Mouse (Mus musculus) right cerebral cortex, postnatal 14 days (tissue): ENCODE measurements at regions not wholly inside any gene's neighbourhood (a gene's known extent, or its start where the extent isn't known, plus 50 kb on each side); places are given as distances from the start of the nearest gene placed in this dataset.

ENCODE experiments used
- DNase-seq: peaks from one replicate; pipeline ENCODE4 v3.0.0; 2022

- DNase-seq, result no peak
Observed at GRCm38 (mm10) chr2:117827278-117827677, 284.4 kb upstream of the Thbs1 start.

- DNase-seq, result no peak
Observed at GRCm38 (mm10) chr2:117838387-117838786, 273.3 kb upstream of the Thbs1 start.

- DNase-seq, result no peak
Observed at GRCm38 (mm10) chr2:117840406-117840805, 271.3 kb upstream of the Thbs1 start.

GRCm38 (mm10) chr2:117842309-117842986 is 269.2 kb upstream of the Thbs1 start:
- DNase-seq, result no peak

- DNase-seq, result no peak
Observed at GRCm38 (mm10) chr2:117852442-117852841, 259.2 kb upstream of the Thbs1 start.

GRCm38 (mm10) chr2:117862301-117862700 is 249.4 kb upstream of the Thbs1 start:
- DNase-seq, result no peak

- no peak for DNase-seq
Observed at GRCm38 (mm10) chr2:117865119-117865518, 246.6 kb upstream of the Thbs1 start.

GRCm38 (mm10) chr2:117866946-117867345 is 244.7 kb upstream of the Thbs1 start:
- DNase-seq, result no peak

GRCm38 (mm10) chr2:117867409-117867808 is 244.3 kb upstream of the Thbs1 start:
- DNase-seq, result no peak

GRCm38 (mm10) chr2:117868857-117869256 is 242.8 kb upstream of the Thbs1 start:
- DNase-seq, result no peak

GRCm38 (mm10) chr2:117871507-117872282 is 240.0 kb upstream of the Thbs1 start:
- DNase-seq, result no peak

GRCm38 (mm10) chr2:117877816-117878215 is 233.9 kb upstream of the Thbs1 start:
- DNase-seq, result no peak

GRCm38 (mm10) chr2:117882136-117882535 is 229.5 kb upstream of the Thbs1 start:
- DNase-seq, result no peak

GRCm38 (mm10) chr2:117882890-117883289 is 228.8 kb upstream of the Thbs1 start:
- no peak for DNase-seq

GRCm38 (mm10) chr2:117886516-117886915 is 225.2 kb upstream of the Thbs1 start:
- no peak for DNase-seq

GRCm38 (mm10) chr2:117901311-117901710 is 210.4 kb upstream of the Thbs1 start:
- DNase-seq, result no peak

GRCm38 (mm10) chr2:117902837-117903236 is 208.8 kb upstream of the Thbs1 start:
- no peak for DNase-seq

GRCm38 (mm10) chr2:117903705-117904104 is 208.0 kb upstream of the Thbs1 start:
- DNase-seq, result no peak

- DNase-seq, result no peak
Observed at GRCm38 (mm10) chr2:117906509-117906908, 205.2 kb upstream of the Thbs1 start.

- DNase-seq, result no peak
Observed at GRCm38 (mm10) chr2:117910781-117911180, 200.9 kb upstream of the Thbs1 start.

GRCm38 (mm10) chr2:117912722-117913121 is 199.0 kb upstream of the Thbs1 start:
- DNase-seq, result no peak

- no peak for DNase-seq
Observed at GRCm38 (mm10) chr2:117913846-117914245, 197.8 kb upstream of the Thbs1 start.

GRCm38 (mm10) chr2:117915821-117916220 is 195.9 kb upstream of the Thbs1 start:
- DNase-seq, result no peak

- DNase-seq, result no peak
Observed at GRCm38 (mm10) chr2:117917181-117917580, 194.5 kb upstream of the Thbs1 start.
